Mouse (Mus musculus) neural tube, embryonic 14.5 days (tissue): ENCODE measurements around the gene Limd1. TPM values are rescaled to one million over a fixed set of nuclear protein-coding genes. Genes with fewer than 3 reads are reported as not detected.

Source experiments
- ATAC-seq: fragments of 200-750 bp; cut with Nextera tagmentation; 2 replicates; pipeline ENCODE4 v1.8.0; 2017; ENCODE audit warnings: low read depth, mild to moderate bottlenecking, moderate TSS enrichment, moderate library complexity
- H3K27ac ChIP-seq: fragments of 300-500 bp; sonication (generic); 2 replicates; pipeline ENCODE4 v1.5.1; 2014; ENCODE audit warnings: low read depth, mild to moderate bottlenecking, control low read depth, low read length, moderate library complexity, mixed read lengths
- H3K27me3 ChIP-seq: fragments of 300-500 bp; sonication (generic); 2 replicates; pipeline ENCODE4 v1.6.1; 2014; ENCODE audit warnings: low read length; ENCODE audit not compliant: control insufficient read depth, insufficient read depth
- H3K36me3 ChIP-seq: fragments of 300-500 bp; sonication (generic); 2 replicates; pipeline ENCODE4 v1.6.1; 2014; ENCODE audit warnings: low read length, mixed read lengths; ENCODE audit not compliant: control insufficient read depth, insufficient read depth
- H3K4me1 ChIP-seq: fragments of 300-500 bp; sonication (generic); 2 replicates; pipeline ENCODE4 v1.6.1; 2014; ENCODE audit warnings: low read length; ENCODE audit not compliant: control insufficient read depth, insufficient read depth
- H3K4me2 ChIP-seq: fragments of 300-500 bp; sonication (generic); 2 replicates; pipeline ENCODE4 v1.6.1; 2014; ENCODE audit warnings: mild to moderate bottlenecking, low read depth, low read length, control low read depth
- H3K4me3 ChIP-seq: fragments of 300-500 bp; sonication (generic); 2 replicates; pipeline ENCODE4 v1.5.1; 2014; ENCODE audit warnings: low read depth, low read length, control low read depth, mixed read lengths
- H3K9ac ChIP-seq: fragments of 300-500 bp; sonication (generic); replicated peaks from 2 replicates; pipeline ENCODE4 v1.6.1; 2014; ENCODE audit warnings: low read depth, mild to moderate bottlenecking, control low read depth, low read length, mixed read lengths
- H3K9me3 ChIP-seq: fragments of 300-500 bp; sonication (generic); 2 replicates; pipeline ENCODE4 v1.6.1; 2016; ENCODE audit warnings: low read length; ENCODE audit not compliant: control insufficient read depth
- WGBS: fragments of 180-500 bp; shearing (Covaris S2); extraction: QIAGEN DNeasy Blood & Tissue Kit; methylation state at CpG from one replicate; pipeline ENCODE4 v1.1.7; 2014; 5-methylcytosine and 5-hydroxymethylcytosine counted together
- polyA plus RNA-seq: library from polyadenylated mRNA; unstranded; fragments of >200 nt; fragmentation: Nextera tagmentation; extraction: Ambion mirVana; gene quantifications from 2 replicates; pipeline ENCODE4 v1.2.1, GENCODE M21; 2014

Limd1 gene
- polyA plus RNA-seq, 1 experiment from 2014 or later: 9.7 TPM

DNA sequence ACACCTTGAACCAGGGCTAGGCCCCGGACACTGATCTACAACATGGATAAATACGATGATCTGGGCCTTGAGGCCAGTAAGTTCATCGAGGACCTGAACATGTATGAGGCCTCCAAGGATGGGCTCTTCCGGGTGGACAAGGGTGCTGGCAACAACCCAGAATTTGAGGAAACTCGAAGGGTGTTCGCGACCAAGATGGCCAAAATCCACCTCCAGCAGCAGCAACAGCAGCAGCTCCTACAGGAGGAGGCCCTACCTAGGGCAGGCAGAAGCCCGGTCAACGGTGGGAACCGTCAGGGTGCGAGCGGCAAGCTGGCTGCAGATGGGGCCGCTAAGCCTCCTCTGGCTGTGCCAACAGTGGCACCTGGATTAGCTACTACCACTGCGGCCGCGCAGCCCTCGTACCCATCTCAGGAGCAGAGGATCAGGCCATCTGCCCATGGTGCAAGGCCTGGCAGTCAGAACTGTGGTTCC lies 727 bp downstream of the Limd1 start:
- Histone ChIP-seq H3K4me2 (peak overlapping the region; percentile 61), H3K27me3 (no peaks in the 10 kb centered on the region), H3K9ac (peak overlapping the region; percentile 42), H3K36me3 (no peaks in the 10 kb centered on the region), H3K9me3 (no peaks in the 10 kb centered on the region), H3K4me1 (peaks cover 8% of the 10 kb centered on the region; the same call in 1 of the 2 replicates), H3K27ac (no peak overlapping the region), H3K4me3 (peak overlapping the region; percentile 54)
- 13% methylated on average over 17 of the region's 17 CpGs for WGBS
- ATAC-seq: 0 out of 2 replicates have a peak, but pooled peaks have one; percentile 16

DNA sequence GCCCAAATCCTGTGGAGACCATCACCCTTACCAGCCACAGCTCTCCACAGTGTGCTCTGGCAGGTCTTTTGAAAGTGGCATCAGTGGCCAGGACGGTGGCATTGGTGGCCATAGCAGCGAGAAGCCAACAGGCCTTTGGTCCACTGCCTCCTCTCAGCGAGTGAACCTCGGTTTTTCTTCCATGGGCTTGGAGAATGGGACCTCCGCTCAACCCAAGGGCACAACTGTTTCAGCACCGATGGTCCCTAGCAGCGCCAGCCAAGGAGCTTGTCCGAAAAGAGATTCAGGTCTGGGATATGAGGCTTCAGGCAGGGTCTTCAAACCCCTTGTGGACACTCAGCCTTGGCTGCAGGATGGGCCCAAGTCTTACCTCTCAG lies 1.4 kb downstream of the Limd1 start:
- Histone ChIP-seq H3K4me1 (peaks cover 8% of the 10 kb centered on the region; the same call in 1 of the 2 replicates), H3K9me3 (no peaks in the 10 kb centered on the region), H3K4me2 (peak overlapping the region; percentile 61), H3K36me3 (no peaks in the 10 kb centered on the region), H3K27ac (no peak overlapping the region), H3K4me3 (peak overlapping the region; percentile 54; the same call in 1 of the 2 replicates), H3K27me3 (no peaks in the 10 kb centered on the region), H3K9ac (no peak overlapping the region)
- no peak for ATAC-seq
- WGBS: 90% methylated on average over 8 of the region's 8 CpGs

DNA sequence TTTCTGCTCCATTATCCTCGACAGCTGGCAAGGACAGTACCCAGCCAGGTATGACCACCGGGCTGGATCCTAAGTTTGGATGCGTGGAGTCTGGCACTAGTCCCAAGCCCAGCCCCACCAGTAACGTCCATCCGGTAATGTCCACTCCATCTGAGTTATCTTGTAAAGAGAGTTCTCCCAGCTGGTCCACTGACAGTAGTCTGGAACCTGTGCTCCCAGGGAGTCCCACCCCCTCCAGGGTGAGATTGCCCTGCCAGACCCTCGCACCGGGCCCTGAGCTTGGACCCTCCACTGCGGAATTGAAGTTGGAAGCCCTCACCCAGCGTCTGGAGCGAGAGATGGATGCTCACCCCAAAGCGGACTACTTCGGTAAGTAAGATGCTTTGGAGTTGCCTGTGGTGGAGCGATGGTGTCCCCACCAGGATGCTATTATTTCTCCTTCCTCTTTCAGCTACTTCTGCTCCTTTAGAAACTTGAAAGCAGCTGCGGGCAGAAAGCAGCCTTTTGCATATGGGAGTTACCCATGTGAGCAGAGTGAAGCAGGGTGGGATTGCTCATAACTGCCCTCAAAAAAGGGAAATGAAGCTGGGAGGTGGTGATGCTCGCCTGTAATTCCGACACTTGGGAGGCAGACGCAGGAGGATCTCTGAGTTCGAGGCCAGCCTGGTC lies 1.9 kb downstream of the Limd1 start:
- Histone ChIP-seq H3K9me3 (no peaks in the 10 kb centered on the region), H3K4me1 (peaks cover 8% of the 10 kb centered on the region; the same call in 1 of the 2 replicates), H3K27ac (no peak overlapping the region), H3K36me3 (no peaks in the 10 kb centered on the region), H3K4me2 (peak overlapping the region; percentile 61; the same call in 1 of the 2 replicates), H3K27me3 (no peaks in the 10 kb centered on the region), H3K4me3 (0 out of 2 replicates have a peak overlapping the region, but pooled peaks have one; percentile 0), H3K9ac (no peak overlapping the region)
- WGBS: 82% methylated on average over 18 of the region's 18 CpGs
- no peak for ATAC-seq

DNA sequence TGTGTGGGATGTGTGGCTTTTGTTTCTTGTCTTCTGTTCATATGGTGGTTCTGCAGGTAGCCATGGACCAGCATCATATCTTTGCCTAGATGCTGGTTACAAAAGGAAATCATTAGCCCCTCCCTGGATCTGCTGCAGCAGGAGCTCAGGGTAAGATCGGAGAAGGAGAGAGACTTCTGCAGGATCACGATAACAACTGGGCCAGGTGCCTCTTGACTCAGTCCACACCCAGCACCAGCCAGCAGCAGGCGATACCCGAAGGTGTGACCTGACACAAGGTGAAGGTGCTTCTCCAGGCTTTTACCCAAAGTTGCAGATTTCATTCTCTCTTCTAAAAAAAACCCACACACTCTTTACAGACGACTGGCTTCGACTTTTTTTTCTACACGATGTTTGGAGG lies 2.6 kb downstream of the Limd1 start:
- no peaks in the 10 kb centered on the region for H3K27me3 ChIP-seq
- no peak for ATAC-seq
- H3K4me2 ChIP-seq: 0 out of 2 replicates have a peak overlapping the region, but pooled peaks have one; percentile 61
- H3K4me1 ChIP-seq: peaks cover 8% of the 10 kb centered on the region; the same call in 1 of the 2 replicates
- no peak overlapping the region for H3K27ac ChIP-seq
- no peaks in the 10 kb centered on the region for H3K9me3 ChIP-seq
- no peak overlapping the region for H3K9ac ChIP-seq
- 75% methylated on average over 7 of the region's 7 CpGs for WGBS
- no peaks in the 10 kb centered on the region for H3K36me3 ChIP-seq
- no peak overlapping the region for H3K4me3 ChIP-seq

DNA sequence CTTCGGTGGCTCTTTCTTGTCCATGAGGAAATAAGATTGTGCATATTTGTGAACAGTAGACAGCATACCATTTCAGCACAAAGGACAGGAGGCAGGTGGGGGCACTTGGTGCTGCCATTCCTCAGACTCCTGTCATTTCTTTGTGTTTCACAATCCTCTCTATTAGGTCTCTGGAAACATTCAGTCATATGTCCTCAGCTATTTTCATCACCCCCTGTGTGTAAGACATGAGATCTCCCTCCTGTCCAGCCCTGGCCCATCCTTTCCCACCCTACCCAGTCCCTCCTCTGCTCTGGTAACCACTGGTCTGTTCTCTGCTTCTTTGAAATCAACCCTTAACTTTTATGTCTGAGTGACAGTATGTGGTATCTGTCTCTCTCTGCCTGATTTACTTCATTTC lies 5.1 kb downstream of the Limd1 start:
- H3K9me3 ChIP-seq: no peaks in the 10 kb centered on the region
- no peaks in the 10 kb centered on the region for H3K36me3 ChIP-seq
- 96% methylated on average over 1 of the region's 1 CpGs for WGBS
- H3K9ac ChIP-seq: no peak overlapping the region
- H3K27ac ChIP-seq: no peak overlapping the region
- no peak overlapping the region for H3K4me2 ChIP-seq
- no peaks in the 10 kb centered on the region for H3K27me3 ChIP-seq
- no peak for ATAC-seq
- no peak overlapping the region for H3K4me3 ChIP-seq
- H3K4me1 ChIP-seq: peaks cover 8% of the 10 kb centered on the region; the same call in 1 of the 2 replicates

DNA sequence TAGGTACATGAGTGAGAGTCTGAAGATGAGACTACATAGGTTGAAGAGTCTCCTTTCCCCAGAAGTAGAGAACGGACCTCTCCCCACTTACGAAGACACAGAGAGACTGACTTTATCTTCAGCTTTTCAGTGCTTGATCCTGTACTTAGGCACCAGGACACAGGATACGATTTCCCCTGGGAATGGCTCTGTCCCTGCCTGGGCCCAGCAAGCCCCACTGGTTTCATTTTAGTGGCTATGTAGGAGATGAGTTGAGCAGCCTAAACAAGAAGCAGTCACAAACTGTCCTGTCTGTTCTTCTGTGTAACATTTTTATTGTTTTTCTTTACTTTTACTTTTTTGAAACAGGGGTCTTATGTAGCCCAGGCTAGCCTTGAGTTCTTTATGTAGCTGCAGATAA lies 6.3 kb downstream of the Limd1 start:
- H3K4me1 ChIP-seq: peaks cover 8% of the 10 kb centered on the region; the same call in 1 of the 2 replicates
- H3K4me3 ChIP-seq: no peak overlapping the region
- WGBS: 99% methylated on average over 3 of the region's 3 CpGs
- no peaks in the 10 kb centered on the region for H3K27me3 ChIP-seq
- H3K4me2 ChIP-seq: no peak overlapping the region
- no peaks in the 10 kb centered on the region for H3K36me3 ChIP-seq
- ATAC-seq: no peak
- no peaks in the 10 kb centered on the region for H3K9me3 ChIP-seq
- H3K27ac ChIP-seq: no peak overlapping the region
- no peak overlapping the region for H3K9ac ChIP-seq

DNA sequence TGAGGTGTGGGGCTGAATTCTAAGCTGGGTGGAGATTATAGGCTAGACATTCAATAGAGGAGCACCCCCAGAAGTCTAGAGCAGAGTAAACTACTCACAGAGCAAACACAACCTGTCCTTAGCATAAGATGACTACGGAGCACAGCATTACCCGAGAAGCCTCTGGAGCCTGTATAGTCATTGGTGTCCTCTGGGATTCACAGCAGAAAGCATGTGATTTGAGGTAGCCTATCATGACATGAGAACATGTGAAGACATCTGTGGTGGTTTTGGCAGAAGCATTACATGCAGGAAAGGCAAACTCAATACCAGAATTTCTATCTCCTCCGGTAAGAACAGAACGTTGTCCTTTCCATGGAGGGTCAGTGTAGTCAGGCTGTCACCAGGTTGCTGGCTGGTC lies 7.1 kb downstream of the Limd1 start:
- no peak overlapping the region for H3K9ac ChIP-seq
- H3K4me2 ChIP-seq: no peak overlapping the region
- H3K27ac ChIP-seq: no peak overlapping the region
- H3K9me3 ChIP-seq: no peaks in the 10 kb centered on the region
- H3K36me3 ChIP-seq: no peaks in the 10 kb centered on the region
- no peaks in the 10 kb centered on the region for H3K27me3 ChIP-seq
- no peak for ATAC-seq
- H3K4me1 ChIP-seq: peaks cover 8% of the 10 kb centered on the region; the same call in 1 of the 2 replicates
- WGBS: 88% methylated on average over 4 of the region's 4 CpGs
- H3K4me3 ChIP-seq: no peak overlapping the region

DNA sequence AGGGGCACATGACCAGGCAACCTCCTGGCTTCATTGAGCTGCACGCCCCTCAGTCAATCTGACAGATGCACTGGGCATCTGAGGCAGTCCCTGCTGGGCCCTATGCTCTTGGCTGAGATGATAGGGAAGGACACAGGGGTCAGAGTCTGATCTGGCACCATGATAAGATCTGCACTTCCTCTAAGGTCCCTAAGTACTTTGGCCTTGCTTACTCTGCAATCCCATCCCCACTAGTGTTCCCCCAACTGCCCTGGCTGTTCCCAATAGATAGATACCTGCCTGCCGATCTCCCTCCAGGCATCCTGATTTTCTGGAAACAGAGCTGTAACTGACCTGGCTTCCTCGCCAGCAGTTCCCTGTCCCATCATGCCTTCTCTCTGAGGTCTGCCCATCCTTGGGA lies 8.1 kb downstream of the Limd1 start:
- ATAC-seq: no peak
- Histone ChIP-seq H3K4me1 (peaks cover 4% of the 10 kb centered on the region; the same call in 1 of the 2 replicates), H3K27ac (no peak overlapping the region), H3K4me2 (no peak overlapping the region), H3K4me3 (no peak overlapping the region), H3K9ac (no peak overlapping the region), H3K36me3 (no peaks in the 10 kb centered on the region), H3K27me3 (no peaks in the 10 kb centered on the region), H3K9me3 (no peaks in the 10 kb centered on the region)
- WGBS: 87% methylated on average over 3 of the region's 3 CpGs

DNA sequence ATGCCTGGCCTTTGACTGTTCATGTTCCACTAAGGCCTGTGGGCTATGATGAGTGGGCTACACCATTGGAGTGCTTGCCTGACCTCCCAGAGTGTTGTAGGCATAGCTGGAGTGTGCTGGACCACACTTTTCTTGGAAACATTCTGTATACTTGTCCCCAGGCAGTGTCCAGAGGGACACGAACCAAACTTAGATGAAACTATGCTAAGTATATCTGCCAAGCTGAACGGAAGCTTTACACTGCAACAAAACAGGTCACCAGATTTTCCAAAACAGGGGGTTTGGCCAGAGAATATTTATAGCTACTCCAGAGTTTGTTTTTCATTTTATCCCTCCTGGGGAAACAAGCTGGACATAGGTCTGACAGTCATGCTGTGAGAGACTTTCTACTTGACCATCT lies 10.6 kb downstream of the Limd1 start:
- no peak for ATAC-seq
- Histone ChIP-seq H3K36me3 (no peaks in the 10 kb centered on the region), H3K4me1 (peaks cover 4% of the 10 kb centered on the region; the same call in 1 of the 2 replicates), H3K9me3 (no peaks in the 10 kb centered on the region), H3K4me2 (no peak overlapping the region), H3K27ac (no peak overlapping the region), H3K4me3 (no peak overlapping the region), H3K9ac (no peak overlapping the region), H3K27me3 (no peaks in the 10 kb centered on the region)
- 87% methylated on average over 2 of the region's 2 CpGs for WGBS
